Mouse (Mus musculus) midbrain, embryonic 14.5 days (tissue): ENCODE measurements around the gene Cadm2. TPM values are rescaled to one million over a fixed set of nuclear protein-coding genes. Genes with fewer than 3 reads are reported as not detected.

Source experiments
- ATAC-seq: fragments of 200-750 bp; cut with Nextera tagmentation; 2 replicates; pipeline ENCODE4 v1.8.0; 2017; ENCODE audit warnings: moderate number of reproducible peaks, moderate library complexity; ENCODE audit not compliant: low FRiP score, low TSS enrichment
- DNase-seq: peaks from one replicate; pipeline ENCODE4 v3.0.0-alpha.2; 2015
- H3K27ac ChIP-seq: fragments of 300-500 bp; sonication (generic); replicated peaks from 2 replicates; pipeline ENCODE4 v1.5.1; 2014; ENCODE audit warnings: mild to moderate bottlenecking, low read depth, low read length, moderate library complexity
- H3K27me3 ChIP-seq: fragments of 300-500 bp; sonication (generic); 2 replicates; pipeline ENCODE4 v1.6.1; 2014; ENCODE audit warnings: low read length, control low read depth, mixed read lengths; ENCODE audit not compliant: control insufficient read depth, insufficient read depth
- H3K36me3 ChIP-seq: fragments of 300-500 bp; sonication (generic); 2 replicates; pipeline ENCODE4 v1.6.1; 2014; ENCODE audit warnings: low read length, control low read depth; ENCODE audit not compliant: control insufficient read depth, insufficient read depth
- H3K4me1 ChIP-seq: fragments of 300-500 bp; sonication (generic); 2 replicates; pipeline ENCODE4 v1.6.1; 2014; ENCODE audit warnings: mild to moderate bottlenecking, antibody characterized with exemption, low read length, control low read depth; ENCODE audit not compliant: control insufficient read depth, insufficient read depth
- H3K4me2 ChIP-seq: fragments of 300-500 bp; sonication (generic); 2 replicates; pipeline ENCODE4 v1.6.1; 2014; ENCODE audit warnings: mild to moderate bottlenecking, low read length, moderate library complexity
- H3K4me3 ChIP-seq: fragments of 300-500 bp; sonication (generic); replicated peaks from 2 replicates; pipeline ENCODE4 v1.5.1; 2014; ENCODE audit warnings: low read depth, low read length
- H3K9ac ChIP-seq: fragments of 300-500 bp; sonication (generic); replicated peaks from 2 replicates; pipeline ENCODE4 v1.6.1; 2014; ENCODE audit warnings: mild to moderate bottlenecking, low read length, moderate library complexity
- H3K9me3 ChIP-seq: fragments of 300-500 bp; sonication (generic); 2 replicates; pipeline ENCODE4 v1.6.1; 2016; ENCODE audit warnings: low read length, control low read depth, mixed read lengths; ENCODE audit not compliant: control insufficient read depth
- WGBS: fragments of 180-500 bp; shearing (Covaris S2); extraction: QIAGEN DNeasy Blood & Tissue Kit; methylation state at CpG from one replicate; pipeline ENCODE4 v1.1.7; 2014; 5-methylcytosine and 5-hydroxymethylcytosine counted together
- polyA plus RNA-seq: library from polyadenylated mRNA; unstranded; fragments of >200 nt; fragmentation: Nextera tagmentation; extraction: Ambion mirVana; gene quantifications from 2 replicates; pipeline ENCODE4 v1.2.1, GENCODE M21; 2014

Gene Cadm2
- polyA plus RNA-seq, 1 experiment from 2014 or later, result 42.6 TPM

GRCm38 (mm10) chr16:66925517-66925916 lies 695.2 kb downstream of the Cadm2 start:
- 23% methylated on average over 1 of the region's 1 CpGs for WGBS

GRCm38 (mm10) chr16:66922753-66923152 lies 698.0 kb downstream of the Cadm2 start:
- Histone ChIP-seq H3K27ac (no peak overlapping the region), H3K36me3 (no peaks in the 10 kb centered on the region), H3K27me3 (no peaks in the 10 kb centered on the region), H3K4me1 (no peaks in the 10 kb centered on the region), H3K4me2 (no peak overlapping the region), H3K4me3 (no peak overlapping the region), H3K9me3 (no peaks in the 10 kb centered on the region), H3K9ac (no peak overlapping the region)
- 85% methylated on average over 2 of the region's 2 CpGs for WGBS
- no peak for DNase-seq
- ATAC-seq, result no peak

More at GRCm38 (mm10) chr16:66925517-66925916, 695.2 kb downstream of the Cadm2 start:
- H3K4me3 ChIP-seq, result no peak overlapping the region
- no peaks in the 10 kb centered on the region for H3K27me3 ChIP-seq
- H3K27ac ChIP-seq, result no peak overlapping the region
- no peak overlapping the region for H3K4me2 ChIP-seq
- H3K36me3 ChIP-seq, result no peaks in the 10 kb centered on the region
- H3K4me1 ChIP-seq, result no peaks in the 10 kb centered on the region
- no peak overlapping the region for H3K9ac ChIP-seq
- H3K9me3 ChIP-seq, result no peaks in the 10 kb centered on the region
- DNase-seq (no peak), ATAC-seq (no peak)

- H3K4me2 ChIP-seq, result no peak overlapping the region
- no peak for DNase-seq
- no peak overlapping the region for H3K27ac ChIP-seq
- no peaks in the 10 kb centered on the region for H3K36me3 ChIP-seq
- WGBS, result 84% methylated on average over 1 of the region's 1 CpGs
- no peak for ATAC-seq
- H3K4me1 ChIP-seq, result no peaks in the 10 kb centered on the region
- H3K27me3 ChIP-seq, result no peaks in the 10 kb centered on the region
- H3K4me3 ChIP-seq, result no peak overlapping the region
- no peak overlapping the region for H3K9ac ChIP-seq
- no peaks in the 10 kb centered on the region for H3K9me3 ChIP-seq
Observed at GRCm38 (mm10) chr16:66921414-66921915, 699.2 kb downstream of the Cadm2 start.

- DNase-seq (no peak), ATAC-seq (no peak)
- H3K9me3 ChIP-seq, result no peaks in the 10 kb centered on the region
- no peaks in the 10 kb centered on the region for H3K36me3 ChIP-seq
- H3K4me2 ChIP-seq, result no peak overlapping the region
- H3K27me3 ChIP-seq, result no peaks in the 10 kb centered on the region
- no peak overlapping the region for H3K9ac ChIP-seq
- H3K4me1 ChIP-seq, result no peaks in the 10 kb centered on the region
- WGBS, result 94% methylated on average over 12 of the region's 12 CpGs
- no peak overlapping the region for H3K4me3 ChIP-seq
- no peak overlapping the region for H3K27ac ChIP-seq
Observed at GRCm38 (mm10) chr16:66919889-66920402, 700.8 kb downstream of the Cadm2 start.

- Histone ChIP-seq H3K4me1 (no peaks in the 10 kb centered on the region), H3K36me3 (no peaks in the 10 kb centered on the region), H3K9ac (no peak overlapping the region), H3K27me3 (no peaks in the 10 kb centered on the region), H3K9me3 (no peaks in the 10 kb centered on the region), H3K4me3 (no peak overlapping the region), H3K27ac (no peak overlapping the region), H3K4me2 (no peak overlapping the region)
- DNase-seq (no peak), ATAC-seq (no peak)
- 81% methylated on average over 3 of the region's 3 CpGs for WGBS
Observed at GRCm38 (mm10) chr16:66901801-66902200, 718.9 kb downstream of the Cadm2 start.

- Histone ChIP-seq H3K36me3 (no peaks in the 10 kb centered on the region), H3K27ac (no peak overlapping the region), H3K4me1 (no peaks in the 10 kb centered on the region), H3K9ac (no peak overlapping the region), H3K27me3 (no peaks in the 10 kb centered on the region), H3K4me3 (no peak overlapping the region), H3K4me2 (no peak overlapping the region), H3K9me3 (no peaks in the 10 kb centered on the region)
- 49% methylated on average over 4 of the region's 4 CpGs for WGBS
- ATAC-seq (peak; percentile 43; the same call in 1 of the 2 replicates), DNase-seq (peak; percentile 66)
Observed at GRCm38 (mm10) chr16:66900664-66901063, 720.0 kb downstream of the Cadm2 start.

- Histone ChIP-seq H3K4me1 (no peaks in the 10 kb centered on the region), H3K9me3 (no peaks in the 10 kb centered on the region), H3K36me3 (no peaks in the 10 kb centered on the region), H3K27ac (no peak overlapping the region), H3K4me2 (no peak overlapping the region), H3K27me3 (no peaks in the 10 kb centered on the region), H3K9ac (no peak overlapping the region), H3K4me3 (no peak overlapping the region)
- DNase-seq (no peak), ATAC-seq (no peak)
- WGBS, result 88% methylated on average over 6 of the region's 6 CpGs
Observed at GRCm38 (mm10) chr16:66892359-66892758, 728.3 kb downstream of the Cadm2 start.

GRCm38 (mm10) chr16:66891559-66892247 lies 729.0 kb downstream of the Cadm2 start:
- ATAC-seq, result no peak
- Histone ChIP-seq H3K36me3 (no peaks in the 10 kb centered on the region), H3K9me3 (no peaks in the 10 kb centered on the region), H3K9ac (no peak overlapping the region), H3K4me3 (no peak overlapping the region), H3K4me2 (no peak overlapping the region), H3K27me3 (no peaks in the 10 kb centered on the region), H3K4me1 (no peaks in the 10 kb centered on the region), H3K27ac (no peak overlapping the region)
- WGBS, result 78% methylated on average over 6 of the region's 6 CpGs
- DNase-seq, result no peak

GRCm38 (mm10) chr16:66889907-66890306 lies 730.8 kb downstream of the Cadm2 start:
- Histone ChIP-seq H3K27ac (no peak overlapping the region), H3K9ac (no peak overlapping the region), H3K36me3 (no peaks in the 10 kb centered on the region), H3K4me3 (no peak overlapping the region), H3K4me2 (no peak overlapping the region), H3K9me3 (no peaks in the 10 kb centered on the region), H3K27me3 (no peaks in the 10 kb centered on the region), H3K4me1 (no peaks in the 10 kb centered on the region)
- ATAC-seq (no peak), DNase-seq (no peak)
- WGBS, result 87% methylated on average over 8 of the region's 8 CpGs
